Mouse (Mus musculus): ENCODE measurements around the gene Adamtsl1. TPM values are rescaled to one million over a fixed set of nuclear protein-coding genes. Genes with fewer than 3 reads are reported as not detected.

Adamtsl1 gene
- total and polyA plus RNA-seq, 3 experiments, result 0.05 TPM; not detected in 2

GRCm38 (mm10) chr4:85916034-85916433, 402.1 kb downstream of the Adamtsl1 start:
- no peak overlapping the region for H3K4me3 ChIP-seq (ENCODE audit: low read depth, low read length)
- H3K9me3 ChIP-seq (replicated peaks), result peaks cover 8% of the 10 kb centered on the region; the same call in 1 of the 2 replicates
- ATAC-seq (ENCODE audit: extremely low read depth, insufficient number of reproducible peaks, low FRiP score, poor library complexity, severe bottlenecking), result no peak
- no peak for DNase-seq (ENCODE audit: low spot score)
- H3K27me3 ChIP-seq (ENCODE audit: insufficient read depth, low read length), result no peaks in the 10 kb centered on the region
- peaks cover 3% of the 10 kb centered on the region; the same call in 1 of the 2 replicates for H3K4me1 ChIP-seq (ENCODE audit: insufficient read depth, low read depth, low read length)
- no peaks in the 10 kb centered on the region for H3K36me3 ChIP-seq (replicated peaks)
- TF ChIP-seq TAL1 (conservative IDR thresholded peaks at IDR 0.05; ENCODE audit: low read depth, low read length) (no peak), GATA2 (IDR thresholded peaks at IDR 0.05; ENCODE audit: borderline replicate concordance, low read depth, low read length) (no peak), GATA1 (IDR thresholded peaks at IDR 0.05; ENCODE audit: borderline replicate concordance, low read length) (no peak), CTCF (IDR thresholded peaks at IDR 0.05; ENCODE audit: low read depth, low read length) (no peak), POLR2AphosphoS5 (IDR thresholded peaks at IDR 0.05; ENCODE audit: insufficient replicate concordance, low read depth, low read length) (no peak)

GRCm38 (mm10) chr4:85918366-85918765, 404.4 kb downstream of the Adamtsl1 start:
- no peak for TF ChIP-seq POLR2AphosphoS5 (IDR thresholded peaks at IDR 0.05; ENCODE audit: insufficient replicate concordance, low read depth, low read length)
- TF ChIP-seq CTCF (IDR thresholded peaks at IDR 0.05; ENCODE audit: low read depth, low read length), result no peak
- no peak for TF ChIP-seq GATA1 (IDR thresholded peaks at IDR 0.05; ENCODE audit: borderline replicate concordance, low read length)
- no peak for TF ChIP-seq GATA2 (IDR thresholded peaks at IDR 0.05; ENCODE audit: borderline replicate concordance, low read depth, low read length)
- no peak for TF ChIP-seq TAL1 (conservative IDR thresholded peaks at IDR 0.05; ENCODE audit: low read depth, low read length)
- DNase-seq (ENCODE audit: low spot score) (no peak), ATAC-seq (ENCODE audit: extremely low read depth, insufficient number of reproducible peaks, low FRiP score, poor library complexity, severe bottlenecking) (no peak)
- no peaks in the 10 kb centered on the region for H3K4me1 ChIP-seq (ENCODE audit: insufficient read depth, low read depth, low read length)
- no peaks in the 10 kb centered on the region for H3K27me3 ChIP-seq (ENCODE audit: insufficient read depth, low read length)
- H3K36me3 ChIP-seq (replicated peaks), result no peaks in the 10 kb centered on the region
- H3K4me3 ChIP-seq (ENCODE audit: low read depth, low read length), result no peak overlapping the region
- H3K9me3 ChIP-seq (replicated peaks), result peaks cover 8% of the 10 kb centered on the region; the same call in 1 of the 2 replicates

- Histone ChIP-seq H3K36me3 (replicated peaks) (no peaks in the 10 kb centered on the region), H3K4me1 (ENCODE audit: insufficient read depth, low read depth, low read length) (no peaks in the 10 kb centered on the region; the same call in 1 of the 2 replicates), H3K4me3 (ENCODE audit: low read depth, low read length) (no peak overlapping the region), H3K9me3 (replicated peaks) (no peaks in the 10 kb centered on the region), H3K27me3 (ENCODE audit: insufficient read depth, low read length) (no peaks in the 10 kb centered on the region)
- ATAC-seq (ENCODE audit: extremely low read depth, insufficient number of reproducible peaks, low FRiP score, poor library complexity, severe bottlenecking), result no peak
- DNase-seq (ENCODE audit: low spot score), result no peak
- TF ChIP-seq TAL1 (conservative IDR thresholded peaks at IDR 0.05; ENCODE audit: low read depth, low read length), result no peak
- no peak for TF ChIP-seq POLR2AphosphoS5 (IDR thresholded peaks at IDR 0.05; ENCODE audit: insufficient replicate concordance, low read depth, low read length)
- TF ChIP-seq GATA1 (IDR thresholded peaks at IDR 0.05; ENCODE audit: borderline replicate concordance, low read length), result no peak
- no peak for TF ChIP-seq CTCF (IDR thresholded peaks at IDR 0.05; ENCODE audit: low read depth, low read length)
- TF ChIP-seq GATA2 (IDR thresholded peaks at IDR 0.05; ENCODE audit: borderline replicate concordance, low read depth, low read length), result no peak
Observed at GRCm38 (mm10) chr4:85920474-85920873, 406.5 kb downstream of the Adamtsl1 start.

- Histone ChIP-seq H3K4me3 (ENCODE audit: low read depth, low read length) (no peak overlapping the region), H3K36me3 (replicated peaks) (no peaks in the 10 kb centered on the region)
- ATAC-seq (ENCODE audit: extremely low read depth, insufficient number of reproducible peaks, low FRiP score, poor library complexity, severe bottlenecking), result no peak
Observed at GRCm38 (mm10) chr4:85922741-85923140, 408.8 kb downstream of the Adamtsl1 start.

GRCm38 (mm10) chr4:85932129-85932528, 418.2 kb downstream of the Adamtsl1 start:
- no peak for ATAC-seq (ENCODE audit: extremely low read depth, insufficient number of reproducible peaks, low FRiP score, poor library complexity, severe bottlenecking)
- Histone ChIP-seq H3K4me3 (ENCODE audit: low read depth, low read length) (no peak overlapping the region), H3K27me3 (ENCODE audit: insufficient read depth, low read length) (no peaks in the 10 kb centered on the region), H3K4me1 (ENCODE audit: insufficient read depth, low read depth, low read length) (peaks cover 5% of the 10 kb centered on the region; the same call in 1 of the 2 replicates), H3K36me3 (replicated peaks) (no peaks in the 10 kb centered on the region), H3K9me3 (replicated peaks) (no peaks in the 10 kb centered on the region)
- TF ChIP-seq GATA2 (IDR thresholded peaks at IDR 0.05; ENCODE audit: borderline replicate concordance, low read depth, low read length) (no peak), CTCF (IDR thresholded peaks at IDR 0.05; ENCODE audit: low read depth, low read length) (no peak), TAL1 (conservative IDR thresholded peaks at IDR 0.05; ENCODE audit: low read depth, low read length) (no peak), POLR2AphosphoS5 (IDR thresholded peaks at IDR 0.05; ENCODE audit: insufficient replicate concordance, low read depth, low read length) (no peak), GATA1 (IDR thresholded peaks at IDR 0.05; ENCODE audit: borderline replicate concordance, low read length) (no peak)
- DNase-seq (ENCODE audit: low spot score), result no peak

More at GRCm38 (mm10) chr4:85922741-85923140, 408.8 kb downstream of the Adamtsl1 start:
- DNase-seq (ENCODE audit: low spot score), result no peak
- no peaks in the 10 kb centered on the region; the same call in 1 of the 2 replicates for H3K4me1 ChIP-seq (ENCODE audit: insufficient read depth, low read depth, low read length)
- no peaks in the 10 kb centered on the region for H3K27me3 ChIP-seq (ENCODE audit: insufficient read depth, low read length)
- no peak for TF ChIP-seq CTCF (IDR thresholded peaks at IDR 0.05; ENCODE audit: low read depth, low read length)
- no peak for TF ChIP-seq POLR2AphosphoS5 (IDR thresholded peaks at IDR 0.05; ENCODE audit: insufficient replicate concordance, low read depth, low read length)
- no peak for TF ChIP-seq GATA2 (IDR thresholded peaks at IDR 0.05; ENCODE audit: borderline replicate concordance, low read depth, low read length)
- TF ChIP-seq TAL1 (conservative IDR thresholded peaks at IDR 0.05; ENCODE audit: low read depth, low read length), result no peak
- no peak for TF ChIP-seq GATA1 (IDR thresholded peaks at IDR 0.05; ENCODE audit: borderline replicate concordance, low read length)
- no peaks in the 10 kb centered on the region for H3K9me3 ChIP-seq (replicated peaks)

GRCm38 (mm10) chr4:85939460-85939859, 425.5 kb downstream of the Adamtsl1 start:
- no peak for ATAC-seq (ENCODE audit: extremely low read depth, insufficient number of reproducible peaks, low FRiP score, poor library complexity, severe bottlenecking)
- no peak for DNase-seq (ENCODE audit: low spot score)
- no peak for TF ChIP-seq POLR2AphosphoS5 (IDR thresholded peaks at IDR 0.05; ENCODE audit: insufficient replicate concordance, low read depth, low read length)
- no peaks in the 10 kb centered on the region for H3K36me3 ChIP-seq (replicated peaks)
- H3K4me1 ChIP-seq (ENCODE audit: insufficient read depth, low read depth, low read length), result peaks cover 23% of the 10 kb centered on the region
- H3K27me3 ChIP-seq (ENCODE audit: insufficient read depth, low read length), result no peaks in the 10 kb centered on the region
- H3K9me3 ChIP-seq (replicated peaks), result no peaks in the 10 kb centered on the region
- H3K4me3 ChIP-seq (ENCODE audit: low read depth, low read length), result no peak overlapping the region

All from G1E (cell line).